Mouse (Mus musculus): Measurements from ENCODE around the gene Ccdc142. TPM values are rescaled to one million over a fixed set of nuclear protein-coding genes. Genes with fewer than 3 reads are reported as not detected.

Ccdc142 gene
- polyA plus RNA-seq, 2 experiments = 3.0 to 5.2 TPM

GRCm38 (mm10) chr6:83092416-83093127 is 8.8 kb upstream of the Ccdc142 start:
- H3K9me3 ChIP-seq (ENCODE audit: control insufficient read depth, low read length) = no peaks in the 10 kb centered on the region
- no peaks in the 10 kb centered on the region for H3K4me1 ChIP-seq (ENCODE audit: control insufficient read depth, insufficient read depth, low read length)
- ATAC-seq (ENCODE audit: low FRiP score, low read depth) (no peak), DNase-seq (ENCODE audit: low spot score) (no peak)
- H3K27ac ChIP-seq (replicated peaks; ENCODE audit: low read depth, low read length) = no peak overlapping the region
- H3K4me2 ChIP-seq (replicated peaks; ENCODE audit: low read depth, low read length, severe bottlenecking) = no peak overlapping the region
- H3K4me3 ChIP-seq (replicated peaks; ENCODE audit: low read length) = no peak overlapping the region
- no peaks in the 10 kb centered on the region for H3K36me3 ChIP-seq (ENCODE audit: control insufficient read depth, insufficient read depth, low read length)
- H3K27me3 ChIP-seq (ENCODE audit: control insufficient read depth, insufficient read depth, low read length) = peaks cover 17% of the 10 kb centered on the region
- no peak for TF ChIP-seq POLR2A (IDR thresholded peaks at IDR 0.05; ENCODE audit: borderline replicate concordance, extremely low read depth, insufficient read depth, insufficient read length)
- WGBS = 43% methylated on average over 6 of the region's 6 CpGs
- H3K9ac ChIP-seq (ENCODE audit: low read depth, low read length, severe bottlenecking) = no peak overlapping the region

DNA sequence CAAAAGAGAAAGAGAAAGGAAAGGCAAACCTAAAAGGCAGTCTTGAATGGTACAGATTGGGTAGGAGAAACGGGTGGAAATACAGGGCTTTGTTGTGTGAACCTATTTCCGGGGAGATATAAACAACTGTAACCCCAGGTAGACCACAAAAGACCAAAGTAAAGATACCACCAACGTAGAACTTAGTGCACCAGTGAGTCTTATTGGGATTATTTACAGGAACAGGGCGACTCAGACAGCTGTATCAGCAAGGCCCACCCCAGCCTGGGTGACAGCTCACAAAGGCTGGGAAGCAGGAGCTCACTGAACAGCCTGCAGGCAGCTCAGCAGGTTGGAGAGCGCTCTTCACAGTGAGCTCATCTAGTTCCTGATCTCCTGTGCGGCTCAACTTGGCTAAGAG is 5.4 kb upstream of the Ccdc142 start:
- no peak for DNase-seq (ENCODE audit: low spot score)
- no peak for ATAC-seq (ENCODE audit: low FRiP score, low read depth)
- no peak overlapping the region for H3K27ac ChIP-seq (replicated peaks; ENCODE audit: low read depth, low read length)
- H3K9me3 ChIP-seq (ENCODE audit: control insufficient read depth, low read length) = no peaks in the 10 kb centered on the region
- H3K27me3 ChIP-seq (ENCODE audit: control insufficient read depth, insufficient read depth, low read length) = no peaks in the 10 kb centered on the region
- no peak overlapping the region for H3K4me2 ChIP-seq (replicated peaks; ENCODE audit: low read depth, low read length, severe bottlenecking)
- TF ChIP-seq POLR2A (IDR thresholded peaks at IDR 0.05; ENCODE audit: borderline replicate concordance, extremely low read depth, insufficient read depth, insufficient read length) = no peak
- H3K36me3 ChIP-seq (ENCODE audit: control insufficient read depth, insufficient read depth, low read length) = no peaks in the 10 kb centered on the region
- no peaks in the 10 kb centered on the region for H3K4me1 ChIP-seq (ENCODE audit: control insufficient read depth, insufficient read depth, low read length)
- 44% methylated on average over 6 of the region's 6 CpGs for WGBS
- no peak overlapping the region for H3K9ac ChIP-seq (ENCODE audit: low read depth, low read length, severe bottlenecking)
- H3K4me3 ChIP-seq (replicated peaks; ENCODE audit: low read length) = no peak overlapping the region

- 68% methylated on average over 2 of the region's 2 CpGs for WGBS
- no peak for ATAC-seq (ENCODE audit: low FRiP score, low read depth)
- Histone ChIP-seq H3K4me1 (ENCODE audit: control insufficient read depth, insufficient read depth, low read length) (peaks cover 11% of the 10 kb centered on the region), H3K4me2 (replicated peaks; ENCODE audit: low read depth, low read length, severe bottlenecking) (no peak overlapping the region), H3K36me3 (ENCODE audit: control insufficient read depth, insufficient read depth, low read length) (no peaks in the 10 kb centered on the region), H3K9ac (ENCODE audit: low read depth, low read length, severe bottlenecking) (no peak overlapping the region), H3K9me3 (ENCODE audit: control insufficient read depth, low read length) (no peaks in the 10 kb centered on the region), H3K27ac (replicated peaks; ENCODE audit: low read depth, low read length) (no peak overlapping the region), H3K27me3 (ENCODE audit: control insufficient read depth, insufficient read depth, low read length) (no peaks in the 10 kb centered on the region), H3K4me3 (replicated peaks; ENCODE audit: low read length) (no peak overlapping the region)
- no peak for TF ChIP-seq POLR2A (IDR thresholded peaks at IDR 0.05; ENCODE audit: borderline replicate concordance, extremely low read depth, insufficient read depth, insufficient read length)
- DNase-seq (ENCODE audit: low spot score) = no peak
Observed at GRCm38 (mm10) chr6:83098411-83098810, 3.0 kb upstream of the Ccdc142 start.

DNA sequence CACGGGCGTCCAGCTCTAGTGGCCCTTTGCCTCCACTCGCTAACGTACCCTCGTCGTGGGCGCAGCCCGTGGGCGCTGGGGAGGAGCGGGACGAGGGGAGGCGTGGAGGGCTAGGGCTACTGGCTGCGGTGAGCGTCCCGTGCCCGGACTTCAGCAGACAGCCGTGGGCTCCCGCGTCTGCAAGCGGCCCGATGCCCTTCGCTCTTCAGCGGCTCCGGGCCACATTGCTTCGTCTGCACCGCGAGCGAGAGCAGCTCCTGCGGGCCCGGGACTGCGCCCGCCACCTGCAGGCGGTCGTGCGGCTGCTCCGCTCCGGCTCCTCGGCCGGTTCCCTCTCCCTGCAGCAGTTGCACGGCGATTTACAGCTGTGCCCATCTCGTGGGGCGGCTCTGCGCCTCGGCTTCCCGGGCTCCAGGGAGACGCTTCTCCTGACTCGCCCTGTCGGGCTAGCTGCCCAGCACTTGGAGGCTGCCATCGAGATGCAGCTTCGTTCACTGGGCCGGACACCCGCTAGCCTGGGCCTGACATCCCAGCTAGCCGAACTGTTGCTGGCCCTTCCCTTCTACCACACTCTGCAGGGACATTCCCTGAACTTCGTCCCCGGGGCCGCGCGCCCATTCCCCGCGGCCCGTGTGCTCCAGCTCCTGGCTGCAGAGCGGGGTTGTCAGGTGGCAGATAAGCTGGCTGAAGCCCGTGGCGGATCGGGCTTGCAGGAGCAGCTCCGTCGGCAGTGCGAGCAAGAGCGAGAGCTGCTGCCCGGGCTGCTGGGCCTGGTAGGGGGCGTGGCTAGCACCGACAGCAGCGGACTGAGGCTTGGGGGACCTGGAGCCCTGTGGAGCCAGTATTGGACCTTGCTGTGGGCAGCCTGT is 521 bp downstream of the Ccdc142 start:
- peak; percentile 78 for ATAC-seq (ENCODE audit: low FRiP score, low read depth)

DNA sequence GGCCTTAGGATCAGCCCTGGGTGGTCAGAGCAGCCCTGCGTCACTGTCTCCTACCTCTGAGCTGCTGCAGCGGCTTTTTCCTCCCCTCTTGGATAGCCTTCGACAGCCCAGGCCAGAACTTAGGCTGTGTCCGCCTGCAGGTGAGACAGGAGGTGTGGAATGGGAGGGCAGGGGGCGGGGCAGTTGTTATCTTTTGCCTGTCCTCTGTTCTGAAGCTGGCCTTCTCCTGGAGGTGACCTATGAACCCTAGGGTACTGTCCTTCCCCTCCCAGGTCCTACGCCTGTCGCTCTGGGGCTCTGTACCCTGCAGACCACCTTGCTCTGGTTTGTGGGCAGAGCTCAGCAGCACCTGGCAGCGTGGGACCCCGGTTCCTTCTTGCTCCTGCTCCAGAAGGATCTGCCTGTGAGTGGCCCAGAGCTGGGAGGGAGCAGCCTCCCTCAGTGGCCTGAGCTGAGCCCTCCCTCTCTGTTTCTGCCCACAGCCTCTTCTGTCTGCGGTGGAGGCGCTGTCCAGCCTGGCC is 1.8 kb downstream of the Ccdc142 start:
- H3K9ac ChIP-seq (ENCODE audit: low read depth, low read length, severe bottlenecking) = peak overlapping the region; percentile 76
- H3K4me2 ChIP-seq (replicated peaks; ENCODE audit: low read depth, low read length, severe bottlenecking) = peak overlapping the region; percentile 98
- no peak for DNase-seq (ENCODE audit: low spot score)
- H3K36me3 ChIP-seq (ENCODE audit: control insufficient read depth, insufficient read depth, low read length) = peaks cover 6% of the 10 kb centered on the region; the same call in 1 of the 2 replicates
- H3K4me3 ChIP-seq (replicated peaks; ENCODE audit: low read length) = peak overlapping the region; percentile 76; the same call in 1 of the 2 replicates
- H3K9me3 ChIP-seq (ENCODE audit: control insufficient read depth, low read length) = no peaks in the 10 kb centered on the region
- no peak overlapping the region for H3K27ac ChIP-seq (replicated peaks; ENCODE audit: low read depth, low read length)
- no peak for TF ChIP-seq POLR2A (IDR thresholded peaks at IDR 0.05; ENCODE audit: borderline replicate concordance, extremely low read depth, insufficient read depth, insufficient read length)
- 52% methylated on average over 11 of the region's 11 CpGs for WGBS
- H3K27me3 ChIP-seq (ENCODE audit: control insufficient read depth, insufficient read depth, low read length) = no peaks in the 10 kb centered on the region
- no peak for ATAC-seq (ENCODE audit: low FRiP score, low read depth)
- peaks cover 16% of the 10 kb centered on the region for H3K4me1 ChIP-seq (ENCODE audit: control insufficient read depth, insufficient read depth, low read length)

More for the DNA sequence above, 521 bp downstream of the Ccdc142 start:
- DNase-seq (ENCODE audit: low spot score) = peak; percentile 51
- H3K4me1 ChIP-seq (ENCODE audit: control insufficient read depth, insufficient read depth, low read length) = peaks cover 12% of the 10 kb centered on the region
- peak overlapping the region; percentile 76 for H3K4me3 ChIP-seq (replicated peaks; ENCODE audit: low read length)
- H3K4me2 ChIP-seq (replicated peaks; ENCODE audit: low read depth, low read length, severe bottlenecking) = peak overlapping the region; percentile 98
- no peak for TF ChIP-seq POLR2A (IDR thresholded peaks at IDR 0.05; ENCODE audit: borderline replicate concordance, extremely low read depth, insufficient read depth, insufficient read length)
- WGBS = under 1% methylated on average over 58 of the region's 74 CpGs
- H3K27me3 ChIP-seq (ENCODE audit: control insufficient read depth, insufficient read depth, low read length) = no peaks in the 10 kb centered on the region
- no peaks in the 10 kb centered on the region for H3K9me3 ChIP-seq (ENCODE audit: control insufficient read depth, low read length)
- H3K36me3 ChIP-seq (ENCODE audit: control insufficient read depth, insufficient read depth, low read length) = no peaks in the 10 kb centered on the region
- H3K27ac ChIP-seq (replicated peaks; ENCODE audit: low read depth, low read length) = peak overlapping the region; percentile 77
- H3K9ac ChIP-seq (ENCODE audit: low read depth, low read length, severe bottlenecking) = peak overlapping the region; percentile 76
